Comparison of ENCODE assay signal across 11 mouse cellular contexts in genomic region chr16:84583323-84583722, GRCm38 (mm10).
DNase-seq lines count a peak whose midpoint lies in the region; ATAC-seq and TF ChIP-seq lines count a peak whose summit lies in the region.
"Had no signal": no experiment of that assay in that cellular context is flagged by ENCODE, and none has a peak within 500 bp of the region (broad histone marks: within the 10 kb centered on the region; RNA-seq: fewer than 3 reads in every experiment).

No protein-coding gene starts in this region.

- 79% methylated on average over 7 of the region's 7 CpGs for WGBS in kidney, embryonic 16.5 days
- 89% methylated on average over 7 of the region's 7 CpGs for WGBS in midbrain, embryonic 15.5 days

- intact Hi-C loops in left cerebral cortex, adult 2 months (cut with DNase I) = no loop called here

- H3K36me3 ChIP-seq in splenic B cell, adult 2 months (ENCODE audit: control insufficient read depth, insufficient read depth, low read length, poor library complexity, severe bottlenecking) = no peaks in the 10 kb centered on the region
- no peaks in the 10 kb centered on the region for H3K36me3 ChIP-seq in kidney, embryonic 16.5 days (ENCODE audit: insufficient read depth, low read length)
- H3K36me3 ChIP-seq in midbrain, embryonic 15.5 days (replicated peaks) = no peaks in the 10 kb centered on the region
- H3K36me3 ChIP-seq: embryonic facial prominence, embryonic 12.5 days had no signal

- H3K4me3 ChIP-seq in left cerebral cortex, adult 2 months = no peak overlapping the region
- H3K4me3 ChIP-seq in kidney, embryonic 16.5 days (ENCODE audit: low read length) = no peak overlapping the region
- no peak overlapping the region for H3K4me3 ChIP-seq in midbrain, embryonic 15.5 days
- H3K4me3 ChIP-seq: embryonic facial prominence, embryonic 12.5 days had no signal

- no peak overlapping the region for H3K27ac ChIP-seq in left cerebral cortex, adult 2 months
- H3K27ac ChIP-seq in kidney, embryonic 16.5 days (ENCODE audit: low read length) = no peak overlapping the region
- no peak overlapping the region for H3K27ac ChIP-seq in midbrain, embryonic 15.5 days
- H3K27ac ChIP-seq: embryonic facial prominence, embryonic 12.5 days; hindbrain, postnatal 0 days; liver, embryonic 14.5 days had no signal

- peak; percentile 12 for DNase-seq in left cerebral cortex, adult 11 months (ENCODE audit: low spot score)
- no peak for DNase-seq in left cerebral cortex, adult 2 months (ENCODE audit: extremely low spot score in 1 of 2, low spot score in 2 of 2)
- peak; percentile 41 for DNase-seq in NIH3T3 (ENCODE audit: low read depth)
- DNase-seq in splenic B cell, adult 2 months (ENCODE audit: low read depth, low spot score) = peak; percentile 93
- DNase-seq in Muller cell, postnatal 12 days (ENCODE audit: inconsistent ontology term) = no peak

- H3K9me3 ChIP-seq in kidney, embryonic 16.5 days (ENCODE audit: low read length) = no peaks in the 10 kb centered on the region
- no peaks in the 10 kb centered on the region for H3K9me3 ChIP-seq in midbrain, embryonic 15.5 days
- H3K9me3 ChIP-seq: embryonic facial prominence, embryonic 12.5 days had no signal

- peak; percentile 77 for ATAC-seq in inflammation-experienced regulatory T-cells, adult 6 months
- ATAC-seq in kidney, embryonic 16.5 days (ENCODE audit: low FRiP score, low TSS enrichment) = no peak
- ATAC-seq in midbrain, embryonic 15.5 days (replicated peaks) = no peak
- ATAC-seq: hindbrain, postnatal 0 days had no signal

- no peak; the same call in none of the 2 replicates for TF ChIP-seq CTCF in left cerebral cortex, adult 2 months (IDR thresholded peaks at IDR 0.05)

- H3K4me2 ChIP-seq in kidney, embryonic 16.5 days (replicated peaks; ENCODE audit: low read depth, low read length) = no peak overlapping the region
- H3K4me2 ChIP-seq in midbrain, embryonic 15.5 days = no peak overlapping the region
- H3K4me2 ChIP-seq: embryonic facial prominence, embryonic 12.5 days had no signal

- H3K4me1 ChIP-seq in kidney, embryonic 16.5 days (ENCODE audit: insufficient read depth, low read length) = no peaks in the 10 kb centered on the region
- no peaks in the 10 kb centered on the region for H3K4me1 ChIP-seq in midbrain, embryonic 15.5 days
- H3K4me1 ChIP-seq: embryonic facial prominence, embryonic 12.5 days had no signal

- H3K27me3 ChIP-seq in splenic B cell, adult 2 months (ENCODE audit: control insufficient read depth, insufficient read depth, low read length, poor library complexity, severe bottlenecking) = no peaks in the 10 kb centered on the region
- no peaks in the 10 kb centered on the region for H3K27me3 ChIP-seq in kidney, embryonic 16.5 days (ENCODE audit: insufficient read depth, low read length)
- no peaks in the 10 kb centered on the region for H3K27me3 ChIP-seq in midbrain, embryonic 15.5 days (replicated peaks)
- H3K27me3 ChIP-seq: embryonic facial prominence, embryonic 12.5 days had no signal

- no peak overlapping the region for H3K9ac ChIP-seq in kidney, embryonic 16.5 days (replicated peaks; ENCODE audit: low read length)
- no peak overlapping the region for H3K9ac ChIP-seq in midbrain, embryonic 15.5 days
- H3K9ac ChIP-seq: embryonic facial prominence, embryonic 12.5 days; liver, embryonic 14.5 days had no signal

Comparison
In these comparisons a context has a peak if more than half of its experiments do, and no peak if none do; other contexts are left out.
1. DNase-seq: peak in left cerebral cortex, adult 11 months (single experiment), NIH3T3 (single experiment) and splenic B cell, adult 2 months (single experiment); none in left cerebral cortex, adult 2 months (0 of 2) and Muller cell, postnatal 12 days (single experiment).